Mouse (Mus musculus): ENCODE results near the gene Scap. TPM values are rescaled to one million over a fixed set of nuclear protein-coding genes. Genes with fewer than 3 reads are reported as not detected.
"Not testable (repeated sequence)": the region's sequence is repeated elsewhere in the genome, so short reads cannot be mapped to it uniquely, and the experiment has no call there.

The Scap gene
- total RNA-seq, 2 experiments from 2014 or later, result 13.9 to 16.4 TPM

- DNase-seq (ENCODE audit: low spot score), result no peak
These were observed 2.7 kb upstream of the Scap start for GRCm38 (mm10) chr9:110330341-110330740.

GRCm38 (mm10) chr9:110330913-110331312 is 2.2 kb upstream of the Scap start:
- DNase-seq (ENCODE audit: low spot score), result not testable (repeated sequence)

DNA sequence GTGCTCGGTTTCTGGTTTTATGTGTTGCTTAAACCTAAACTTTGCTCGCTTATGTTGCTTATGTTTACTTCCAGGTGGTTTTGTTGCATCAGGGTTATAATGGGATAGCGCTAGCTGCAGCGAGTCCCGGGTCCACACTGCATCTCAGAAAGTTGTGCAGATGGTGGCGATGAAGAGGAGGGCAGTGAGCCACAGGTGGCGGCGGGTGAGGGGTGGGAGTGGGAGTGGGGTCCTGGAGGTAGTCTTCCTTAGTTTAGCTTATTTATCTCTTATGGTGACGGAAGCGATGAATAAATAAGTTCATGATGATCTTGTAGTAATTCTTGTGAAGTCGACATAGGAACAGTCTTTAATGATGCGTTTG is 790 bp downstream of the Scap start:
- DNase-seq (ENCODE audit: low spot score), result no peak

- no peak for DNase-seq (ENCODE audit: low spot score)
These were observed 1.8 kb downstream of the Scap start for GRCm38 (mm10) chr9:110334849-110335248.

DNA sequence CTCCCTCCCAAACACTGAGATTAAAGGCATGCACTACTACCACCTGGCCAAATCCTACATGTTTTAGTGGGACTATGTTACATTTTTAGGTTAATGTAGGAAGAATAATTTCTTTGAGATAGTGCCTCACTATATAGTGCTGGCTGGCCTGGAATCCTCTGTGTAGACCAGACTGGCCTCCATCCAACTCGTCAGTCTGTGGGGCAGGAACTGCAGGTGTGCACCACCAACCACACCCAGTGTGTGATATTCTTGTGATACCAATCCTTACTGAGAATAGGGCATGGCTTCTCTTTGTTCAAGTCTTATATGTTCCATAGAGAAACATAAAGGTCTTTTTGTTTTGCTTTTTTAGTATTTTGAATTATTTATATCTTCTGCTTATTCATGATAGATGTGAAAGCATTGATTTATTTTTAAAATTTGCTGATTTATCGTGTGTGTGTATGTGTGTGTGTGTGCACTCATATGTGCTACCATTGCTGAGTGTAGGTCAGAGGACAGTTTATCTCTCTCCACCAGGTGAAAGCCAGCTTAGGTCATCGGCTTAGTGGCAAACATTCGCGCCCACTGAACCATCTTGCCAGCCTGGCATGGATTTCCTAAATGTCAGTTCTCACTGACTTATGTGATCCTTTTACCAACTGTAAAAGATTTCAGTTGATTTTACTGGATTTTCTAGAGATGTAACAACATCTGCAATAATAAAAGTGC is 7.1 kb downstream of the Scap start:
- DNase-seq (ENCODE audit: low spot score), result no peak

- no peak for DNase-seq (ENCODE audit: low spot score)
These were observed 8.9 kb downstream of the Scap start for GRCm38 (mm10) chr9:110342008-110342407.

GRCm38 (mm10) chr9:110343805-110344204 is 10.7 kb downstream of the Scap start:
- no peak for DNase-seq (ENCODE audit: low spot score)

- no peak for DNase-seq (ENCODE audit: low spot score)
These were observed 12.1 kb downstream of the Scap start for GRCm38 (mm10) chr9:110345057-110345739.

DNA sequence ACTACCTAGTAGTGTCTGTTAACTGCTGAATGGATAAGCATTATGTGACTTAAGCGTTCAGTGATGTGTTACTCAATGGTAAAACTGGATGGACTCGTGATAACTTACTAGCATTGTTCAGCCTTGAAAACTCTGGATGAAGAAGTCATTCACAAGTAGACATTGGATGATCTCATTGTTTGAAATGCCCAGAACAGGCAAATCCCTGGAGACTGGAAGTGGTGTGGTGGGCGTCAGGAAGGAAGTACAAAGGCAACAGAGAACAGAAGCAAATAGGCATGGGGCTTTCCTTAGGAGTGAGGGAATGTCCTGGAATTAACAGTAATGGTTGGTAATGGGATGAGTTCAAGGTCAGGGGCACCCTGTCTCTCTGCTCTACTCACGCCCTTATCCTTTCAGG is 15.8 kb downstream of the Scap start:
- DNase-seq (ENCODE audit: low spot score), result no peak

GRCm38 (mm10) chr9:110350188-110350587 is 17.1 kb downstream of the Scap start:
- no peak for DNase-seq (ENCODE audit: low spot score)

- DNase-seq (ENCODE audit: low spot score), result no peak
These were observed 17.5 kb downstream of the Scap start for GRCm38 (mm10) chr9:110350612-110351011.

DNA sequence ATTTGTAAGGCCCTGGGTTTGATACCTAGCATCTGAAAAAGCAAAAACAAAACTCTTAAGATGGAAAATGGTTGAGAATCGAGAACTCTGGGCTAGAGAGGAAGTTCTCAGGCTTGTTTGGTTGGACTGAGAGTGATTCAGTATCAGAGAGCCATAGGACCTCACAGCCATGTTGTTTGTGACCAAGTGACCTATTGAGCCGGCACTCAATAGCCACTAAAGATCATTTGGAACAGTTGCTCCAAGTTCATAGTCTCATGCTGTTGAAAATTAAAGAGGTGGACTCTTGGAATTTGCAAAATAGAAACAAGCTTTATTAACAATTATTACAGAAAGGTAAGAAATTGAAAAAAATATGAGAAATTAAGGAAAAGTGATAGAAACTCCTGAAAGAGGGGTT is 18.3 kb downstream of the Scap start:
- DNase-seq (ENCODE audit: low spot score), result no peak

DNA sequence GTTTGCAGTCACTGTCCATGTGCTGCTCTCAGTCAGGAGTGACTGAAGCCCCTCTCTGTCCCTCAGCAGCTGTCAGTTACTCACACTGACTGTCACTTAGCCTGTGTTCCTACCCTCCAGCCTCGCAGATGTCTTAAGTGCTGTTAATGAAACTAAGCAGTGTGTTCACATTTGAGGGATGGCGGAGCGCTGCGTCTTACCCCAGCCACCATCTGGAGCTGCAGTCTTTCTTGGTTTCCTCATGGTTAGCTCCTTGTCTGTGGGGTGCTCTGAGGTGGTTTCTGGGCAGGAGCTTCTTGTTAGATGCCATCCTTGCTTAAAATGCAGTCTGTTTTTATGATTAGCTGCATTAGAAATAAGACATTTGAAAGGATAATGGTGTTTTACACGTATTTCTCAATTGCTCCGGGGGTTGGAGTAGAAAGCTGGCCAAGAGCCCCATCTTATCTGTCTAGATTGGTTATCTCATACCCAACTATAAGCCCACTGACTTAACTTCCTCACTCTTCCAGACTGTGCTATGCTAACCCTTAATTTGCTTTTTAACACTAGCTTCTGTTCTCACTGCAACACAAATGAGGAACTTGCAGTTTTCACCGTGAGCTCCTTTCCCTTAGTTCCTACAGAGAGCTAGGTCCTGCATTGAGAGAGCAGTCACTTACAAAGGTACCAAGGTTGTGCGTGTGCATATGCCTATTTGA is 19.0 kb downstream of the Scap start:
- no peak for DNase-seq (ENCODE audit: low spot score)

DNA sequence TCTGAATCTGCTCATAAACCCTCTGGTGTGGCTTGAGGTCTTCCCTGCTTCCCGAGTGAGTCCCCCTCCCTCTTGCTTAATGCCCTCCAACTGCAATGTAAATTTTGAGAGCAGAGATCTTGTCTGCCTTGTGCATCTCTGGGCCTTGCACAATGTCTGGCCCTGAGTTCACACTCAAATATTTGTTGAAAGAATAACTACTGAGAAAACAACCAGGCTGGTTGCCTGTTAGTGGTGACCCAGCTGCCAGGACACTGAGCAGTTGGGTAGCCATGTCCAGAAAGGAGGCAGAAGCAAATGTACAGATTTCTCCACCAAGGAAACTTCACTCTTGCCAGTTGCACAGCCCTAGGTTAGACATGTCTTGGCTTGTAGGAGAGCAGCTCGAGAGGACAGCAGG is 25.3 kb downstream of the Scap start:
- no peak for DNase-seq (ENCODE audit: low spot score)

DNA sequence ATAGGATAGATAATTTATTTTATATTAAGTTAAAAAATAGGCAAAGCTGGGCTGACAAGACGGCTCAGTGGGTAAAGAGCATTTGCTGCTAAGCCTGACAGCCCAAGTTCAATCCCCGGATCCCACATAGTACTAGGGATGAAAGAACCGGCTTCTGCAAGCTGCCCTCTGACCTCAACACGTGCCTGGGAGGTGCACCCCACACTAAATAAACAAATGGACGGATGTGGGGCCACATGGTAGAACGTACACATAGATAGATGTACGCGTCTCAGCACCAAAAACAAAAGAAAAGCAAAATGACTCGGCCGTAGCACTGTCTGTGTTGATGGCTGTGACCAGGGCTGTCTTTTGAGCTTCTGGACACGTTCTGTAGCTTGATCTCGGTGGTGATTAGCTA is 28.2 kb downstream of the Scap start:
- no peak for DNase-seq (ENCODE audit: low spot score)

DNA sequence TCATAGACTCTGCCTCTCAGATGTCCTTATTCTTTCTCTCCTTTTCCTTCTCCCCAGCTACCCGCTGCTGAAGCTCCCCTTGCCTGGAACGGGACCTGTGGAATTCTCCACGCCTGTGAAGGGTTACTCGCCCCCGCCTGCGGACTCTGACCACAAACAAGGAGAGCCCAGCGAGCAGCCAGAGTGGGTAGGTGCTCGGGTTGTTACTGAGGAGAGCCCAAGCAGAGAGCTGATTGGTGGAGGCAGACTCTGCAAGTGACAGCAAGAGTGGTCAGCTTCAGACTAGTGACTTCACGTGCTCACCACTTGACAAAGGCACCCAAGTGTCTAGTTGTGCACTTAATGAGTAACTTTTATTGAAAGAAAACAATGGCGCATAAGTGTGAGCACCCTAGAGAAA is 29.2 kb downstream of the Scap start:
- DNase-seq (ENCODE audit: low spot score), result no peak

DNA sequence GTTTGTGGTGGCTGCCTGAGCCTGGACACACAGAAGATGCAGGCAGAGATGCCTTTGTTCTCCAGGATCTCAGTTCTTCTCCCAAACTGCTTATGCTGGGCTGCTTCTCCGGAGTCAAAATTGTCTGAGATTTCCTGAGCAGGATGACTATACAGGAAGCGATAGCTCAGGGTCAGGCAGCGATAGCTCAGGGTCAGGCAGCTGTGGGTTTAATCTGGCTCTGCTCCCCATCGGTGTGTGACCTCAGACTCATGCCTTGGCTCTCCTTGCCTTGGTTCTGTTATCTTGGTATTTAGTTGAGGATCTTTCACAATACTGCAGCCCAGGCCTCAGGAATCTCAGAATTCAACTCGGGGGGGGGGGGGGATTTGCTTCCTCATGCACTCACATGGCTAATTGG is 33.7 kb downstream of the Scap start:
- no peak for DNase-seq (ENCODE audit: low spot score)

GRCm38 (mm10) chr9:110369860-110370259 is 36.8 kb downstream of the Scap start:
- DNase-seq (ENCODE audit: low spot score), result no peak

- no peak for DNase-seq (ENCODE audit: low spot score)
These were observed 40.8 kb downstream of the Scap start for GRCm38 (mm10) chr9:110373871-110374270.

- DNase-seq (ENCODE audit: low spot score), result no peak
These were observed 42.6 kb downstream of the Scap start for GRCm38 (mm10) chr9:110375668-110376067.

DNA sequence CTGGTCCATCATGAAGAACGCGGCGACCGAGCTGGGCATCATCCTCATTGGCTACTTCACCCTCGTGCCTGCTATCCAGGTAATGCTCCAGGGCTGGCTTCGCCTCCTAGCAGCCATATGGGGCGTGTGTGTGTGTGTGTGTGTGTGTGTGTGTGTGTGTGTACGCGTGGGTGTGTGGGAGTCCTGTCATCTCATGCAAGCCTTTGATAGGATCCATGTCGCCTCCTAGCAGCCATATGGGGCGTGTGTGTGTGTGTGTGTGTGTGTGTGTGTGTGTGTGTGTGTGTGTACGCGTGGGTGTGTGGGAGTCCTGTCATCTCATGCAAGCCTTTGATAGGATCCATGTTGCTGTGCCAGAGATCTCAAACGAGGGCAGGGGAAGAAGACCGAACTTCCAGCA is 44.6 kb downstream of the Scap start:
- not testable (repeated sequence) for DNase-seq (ENCODE audit: low spot score)

- DNase-seq (ENCODE audit: low spot score), result no peak
These were observed 46.3 kb downstream of the Scap start for GRCm38 (mm10) chr9:110379361-110379760.

GRCm38 (mm10) chr9:110380662-110381061 is 47.6 kb downstream of the Scap start:
- DNase-seq (ENCODE audit: low spot score), result no peak

Data from gastrocnemius, adult 18-20 months (tissue).